Mouse (Mus musculus): ENCODE data around the gene Adgrl1. TPM values are rescaled to one million over a fixed set of nuclear protein-coding genes. Genes with fewer than 3 reads are reported as not detected.

Adgrl1 gene
- polyA plus RNA-seq, 1 experiment from 2014 or later = 7.1 TPM

- Histone ChIP-seq H3K27me3 (no peaks in the 10 kb centered on the region), H3K4me3 (no peak overlapping the region), H3K4me1 (replicated peaks) (no peaks in the 10 kb centered on the region), H3K4me2 (no peak overlapping the region), H3K9me3 (replicated peaks) (no peaks in the 10 kb centered on the region), H3K27ac (no peak overlapping the region), H3K36me3 (peaks cover 32% of the 10 kb centered on the region), H3K9ac (no peak overlapping the region)
- no peak for ATAC-seq (replicated peaks; ENCODE audit: insufficient number of reproducible peaks, insufficient read depth, low FRiP score, low read depth)
- WGBS = 61% methylated on average over 7 of the region's 7 CpGs
These were observed 26.4 kb downstream of the Adgrl1 start for GRCm38 (mm10) chr8:83926266-83926665.

DNA sequence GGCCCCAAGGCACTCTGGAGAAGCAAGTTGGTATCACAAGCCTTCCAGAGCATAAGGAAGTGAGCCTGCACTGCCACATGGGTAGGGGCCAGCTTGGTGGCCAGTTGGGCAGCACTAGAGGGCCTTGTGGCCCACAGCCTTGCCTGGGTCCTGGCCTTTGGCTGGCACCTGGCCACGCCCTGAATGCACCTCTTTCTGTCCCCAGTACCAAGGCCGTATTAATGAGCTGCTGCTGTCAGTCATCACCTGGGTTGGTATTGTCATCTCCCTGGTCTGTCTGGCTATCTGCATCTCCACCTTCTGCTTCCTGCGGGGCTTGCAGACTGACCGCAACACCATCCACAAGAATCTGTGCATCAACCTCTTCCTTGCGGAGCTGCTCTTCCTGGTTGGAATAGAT lies 34.3 kb downstream of the Adgrl1 start:
- Histone ChIP-seq H3K9me3 (replicated peaks) (no peaks in the 10 kb centered on the region), H3K4me1 (replicated peaks) (no peaks in the 10 kb centered on the region), H3K27me3 (no peaks in the 10 kb centered on the region), H3K4me2 (no peak overlapping the region), H3K27ac (no peak overlapping the region), H3K4me3 (no peak overlapping the region), H3K36me3 (peaks cover 90% of the 10 kb centered on the region), H3K9ac (no peak overlapping the region)
- ATAC-seq (replicated peaks; ENCODE audit: insufficient number of reproducible peaks, insufficient read depth, low FRiP score, low read depth) = no peak
- 85% methylated on average over 5 of the region's 5 CpGs for WGBS

DNA sequence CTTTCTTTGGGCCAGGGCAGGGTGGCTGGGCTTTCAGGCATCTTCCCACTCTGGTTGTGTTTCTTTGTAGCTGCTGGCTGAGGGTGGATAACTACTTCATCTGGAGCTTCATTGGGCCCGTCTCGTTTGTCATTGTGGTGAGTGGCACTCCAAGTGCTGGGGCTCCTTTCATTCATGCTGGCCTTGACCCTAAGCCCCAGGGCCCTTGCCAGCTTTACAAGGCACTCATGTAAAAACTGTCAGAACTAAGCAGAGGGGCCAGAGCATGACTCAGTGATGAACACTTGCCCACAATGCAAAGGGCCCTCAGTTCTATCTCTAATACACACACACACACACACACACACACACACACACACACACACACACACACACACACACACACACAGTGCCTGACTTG lies 35.1 kb downstream of the Adgrl1 start:
- Histone ChIP-seq H3K4me2 (no peak overlapping the region), H3K4me1 (replicated peaks) (no peaks in the 10 kb centered on the region), H3K4me3 (no peak overlapping the region), H3K9me3 (replicated peaks) (no peaks in the 10 kb centered on the region), H3K36me3 (peaks cover 89% of the 10 kb centered on the region), H3K27ac (no peak overlapping the region), H3K27me3 (no peaks in the 10 kb centered on the region), H3K9ac (no peak overlapping the region)
- no peak for ATAC-seq (replicated peaks; ENCODE audit: insufficient number of reproducible peaks, insufficient read depth, low FRiP score, low read depth)
- 83% methylated on average over 2 of the region's 2 CpGs for WGBS

GRCm38 (mm10) chr8:83935435-83935834 lies 35.5 kb downstream of the Adgrl1 start:
- Histone ChIP-seq H3K4me2 (no peak overlapping the region), H3K9me3 (replicated peaks) (no peaks in the 10 kb centered on the region), H3K27ac (no peak overlapping the region), H3K27me3 (no peaks in the 10 kb centered on the region), H3K36me3 (peaks cover 86% of the 10 kb centered on the region), H3K9ac (no peak overlapping the region), H3K4me1 (replicated peaks) (no peaks in the 10 kb centered on the region), H3K4me3 (no peak overlapping the region)
- 91% methylated on average over 8 of the region's 8 CpGs for WGBS
- no peak for ATAC-seq (replicated peaks; ENCODE audit: insufficient number of reproducible peaks, insufficient read depth, low FRiP score, low read depth)

GRCm38 (mm10) chr8:83937645-83938044 lies 37.7 kb downstream of the Adgrl1 start:
- H3K9me3 ChIP-seq (replicated peaks) = no peaks in the 10 kb centered on the region
- WGBS = 88% methylated on average over 7 of the region's 7 CpGs
- no peaks in the 10 kb centered on the region for H3K4me1 ChIP-seq (replicated peaks)
- H3K36me3 ChIP-seq = peaks cover 64% of the 10 kb centered on the region
- no peak overlapping the region for H3K4me2 ChIP-seq
- H3K9ac ChIP-seq = no peak overlapping the region
- H3K27me3 ChIP-seq = no peaks in the 10 kb centered on the region
- H3K27ac ChIP-seq = no peak overlapping the region
- no peak overlapping the region for H3K4me3 ChIP-seq
- no peak for ATAC-seq (replicated peaks; ENCODE audit: insufficient number of reproducible peaks, insufficient read depth, low FRiP score, low read depth)

- Histone ChIP-seq H3K4me2 (no peak overlapping the region), H3K4me1 (replicated peaks) (no peaks in the 10 kb centered on the region), H3K36me3 (peaks cover 57% of the 10 kb centered on the region), H3K27ac (no peak overlapping the region), H3K9ac (no peak overlapping the region), H3K9me3 (replicated peaks) (no peaks in the 10 kb centered on the region), H3K27me3 (no peaks in the 10 kb centered on the region), H3K4me3 (no peak overlapping the region)
- no peak for ATAC-seq (replicated peaks; ENCODE audit: insufficient number of reproducible peaks, insufficient read depth, low FRiP score, low read depth)
- WGBS = 91% methylated on average over 15 of the region's 15 CpGs
These were observed 38.4 kb downstream of the Adgrl1 start for GRCm38 (mm10) chr8:83938330-83938729.

DNA sequence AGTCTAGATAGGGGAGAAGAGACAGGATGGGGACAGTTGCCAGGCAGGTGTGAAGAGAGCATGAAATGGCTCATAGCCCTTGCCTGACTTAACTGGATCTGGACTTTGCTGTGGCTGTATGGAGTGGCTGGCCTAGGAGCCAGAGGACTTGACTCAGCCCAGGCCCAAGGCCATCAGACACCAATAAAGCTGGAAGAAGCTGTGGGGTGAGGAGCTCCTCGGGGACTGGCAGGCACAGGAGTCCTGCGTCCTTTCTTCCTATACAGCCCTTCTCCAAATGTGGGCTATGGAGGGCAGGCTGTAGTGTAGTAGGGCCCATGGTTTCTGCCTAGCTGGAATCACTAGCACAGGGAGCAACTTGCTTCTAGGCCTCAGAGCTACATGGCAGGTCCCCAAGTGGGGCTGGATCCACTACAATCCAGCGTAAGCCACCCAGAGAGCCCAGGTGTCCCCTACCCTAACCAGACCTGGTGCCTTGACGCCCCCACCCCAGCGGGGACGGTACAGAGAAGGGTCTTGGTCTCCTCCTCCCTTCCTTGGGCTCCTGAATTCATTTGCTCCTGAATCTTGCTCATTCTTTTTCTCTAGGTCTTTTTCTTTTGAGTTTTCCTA lies 41.3 kb downstream of the Adgrl1 start:
- H3K4me3 ChIP-seq = no peak overlapping the region
- H3K9ac ChIP-seq = no peak overlapping the region
- no peak overlapping the region for H3K4me2 ChIP-seq
- no peak for ATAC-seq (replicated peaks; ENCODE audit: insufficient number of reproducible peaks, insufficient read depth, low FRiP score, low read depth)
- H3K4me1 ChIP-seq (replicated peaks) = no peaks in the 10 kb centered on the region
- H3K27ac ChIP-seq = no peak overlapping the region
- H3K27me3 ChIP-seq = no peaks in the 10 kb centered on the region
- no peaks in the 10 kb centered on the region for H3K9me3 ChIP-seq (replicated peaks)
- peaks cover 31% of the 10 kb centered on the region; the same call in 1 of the 2 replicates for H3K36me3 ChIP-seq
- WGBS = 61% methylated on average over 6 of the region's 6 CpGs

GRCm38 (mm10) chr8:83942446-83942845 lies 42.5 kb downstream of the Adgrl1 start:
- Histone ChIP-seq H3K27me3 (no peaks in the 10 kb centered on the region), H3K4me3 (no peak overlapping the region), H3K27ac (no peak overlapping the region), H3K9ac (no peak overlapping the region), H3K9me3 (replicated peaks) (no peaks in the 10 kb centered on the region), H3K4me2 (no peak overlapping the region), H3K4me1 (replicated peaks) (no peaks in the 10 kb centered on the region), H3K36me3 (peaks cover 18% of the 10 kb centered on the region; the same call in 1 of the 2 replicates)
- no peak for ATAC-seq (replicated peaks; ENCODE audit: insufficient number of reproducible peaks, insufficient read depth, low FRiP score, low read depth)
- WGBS = 74% methylated on average over 1 of the region's 1 CpGs

DNA sequence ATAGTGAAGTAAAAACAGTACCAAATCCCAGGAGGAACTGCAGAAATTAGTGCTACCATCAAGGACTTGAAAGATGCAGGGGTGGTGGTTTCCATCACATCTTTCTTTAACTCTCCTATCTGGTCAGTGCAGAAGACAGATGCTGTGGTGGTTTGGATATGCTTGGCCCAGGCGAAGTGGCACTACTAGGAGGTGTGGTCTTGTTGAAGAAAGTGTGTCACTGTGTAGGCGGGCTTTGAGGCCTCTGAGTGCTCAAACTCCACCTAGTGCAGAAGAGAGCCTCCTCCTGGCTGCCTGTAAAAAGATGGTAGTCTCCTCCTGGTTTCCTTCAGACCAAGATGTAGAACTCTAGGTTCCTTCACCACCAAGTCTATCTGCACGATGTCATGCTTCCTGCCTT lies 45.6 kb downstream of the Adgrl1 start:
- no peaks in the 10 kb centered on the region for H3K4me1 ChIP-seq (replicated peaks)
- H3K9me3 ChIP-seq (replicated peaks) = no peaks in the 10 kb centered on the region
- H3K36me3 ChIP-seq = no peaks in the 10 kb centered on the region
- 57% methylated on average over 3 of the region's 3 CpGs for WGBS
- ATAC-seq (replicated peaks; ENCODE audit: insufficient number of reproducible peaks, insufficient read depth, low FRiP score, low read depth) = no peak
- no peak overlapping the region for H3K27ac ChIP-seq
- no peaks in the 10 kb centered on the region for H3K27me3 ChIP-seq
- H3K9ac ChIP-seq = no peak overlapping the region
- H3K4me3 ChIP-seq = no peak overlapping the region
- H3K4me2 ChIP-seq = no peak overlapping the region

- no peak for ATAC-seq (replicated peaks; ENCODE audit: insufficient number of reproducible peaks, insufficient read depth, low FRiP score, low read depth)
- H3K36me3 ChIP-seq = no peaks in the 10 kb centered on the region
- peak overlapping the region; percentile 55 for H3K9ac ChIP-seq
- peaks cover 21% of the 10 kb centered on the region for H3K4me1 ChIP-seq (replicated peaks)
- WGBS = 1% methylated on average over 14 of the region's 14 CpGs
- H3K27me3 ChIP-seq = no peaks in the 10 kb centered on the region
- peak overlapping the region; percentile 94 for H3K4me2 ChIP-seq
- peak overlapping the region; percentile 63 for H3K27ac ChIP-seq
- peak overlapping the region; percentile 77 for H3K4me3 ChIP-seq
- no peaks in the 10 kb centered on the region for H3K9me3 ChIP-seq (replicated peaks)
These were observed 54.8 kb downstream of the Adgrl1 start for GRCm38 (mm10) chr8:83954749-83955105.

DNA sequence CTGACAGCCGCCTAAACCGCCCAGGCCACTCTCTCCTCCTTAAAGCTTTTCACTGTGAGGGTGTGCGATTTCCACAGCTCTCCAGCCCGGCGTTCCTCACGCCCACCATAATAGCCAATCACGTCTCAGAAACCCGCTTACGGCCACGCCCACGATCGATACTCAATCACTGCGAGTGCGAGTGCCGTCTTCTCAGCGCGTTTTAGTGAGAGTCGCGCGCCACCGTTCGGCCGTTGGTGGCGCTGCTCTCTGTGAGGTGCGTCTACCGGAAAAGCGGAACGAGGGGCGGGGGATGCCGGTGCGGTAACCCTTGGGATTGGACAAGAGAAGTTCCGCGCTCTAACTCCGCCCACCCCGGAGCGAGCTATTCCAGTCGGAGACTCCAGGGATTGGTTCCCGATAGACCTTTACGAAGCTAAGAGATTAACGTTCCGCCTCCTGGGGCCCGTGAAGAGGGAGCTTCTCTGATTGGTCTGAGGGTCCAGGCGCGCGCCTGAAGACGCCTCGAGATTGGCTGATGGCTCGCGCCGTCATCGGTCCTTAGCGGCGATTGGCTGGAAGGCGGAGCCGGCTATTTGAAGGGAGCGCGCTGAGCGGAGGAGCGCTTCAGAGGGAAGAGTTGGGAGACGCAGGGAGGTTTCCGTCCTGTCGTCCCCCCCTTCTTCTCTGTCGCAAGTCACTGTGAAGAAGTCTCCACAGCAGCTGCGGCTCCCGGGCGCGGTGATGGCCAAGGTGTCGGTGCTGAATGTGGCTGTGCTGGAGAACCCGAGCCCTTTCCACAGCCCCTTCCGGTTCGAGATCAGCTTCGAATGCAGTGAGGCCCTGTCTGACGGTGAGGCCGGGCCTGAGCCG lies 55.4 kb downstream of the Adgrl1 start, which contains the start of the genes Gm10644 and Asf1b:
Gene Gm10644, minus strand, starts transcription at position 100 of the 852 bp plus-strand sequence.
Gene Asf1b, plus strand, starts transcription at position 402 of the 852 bp plus-strand sequence.
- under 1% methylated on average over 75 of the region's 75 CpGs for WGBS
- H3K4me2 ChIP-seq = peak within 1 kb of the TSS; percentile 94
- H3K9me3 ChIP-seq (replicated peaks) = no peaks in the 10 kb centered on the region
- peak within 1 kb of the TSS; percentile 77 for H3K4me3 ChIP-seq
- H3K9ac ChIP-seq = peak within 1 kb of the TSS; percentile 69
- no peaks in the 10 kb centered on the region for H3K36me3 ChIP-seq
- peak within 1 kb of the TSS; percentile 63 for H3K27ac ChIP-seq
- no peaks in the 10 kb centered on the region for H3K27me3 ChIP-seq
- ATAC-seq (replicated peaks; ENCODE audit: insufficient number of reproducible peaks, insufficient read depth, low FRiP score, low read depth) = peak; percentile 100
- peaks cover 21% of the 10 kb centered on the region for H3K4me1 ChIP-seq (replicated peaks)

- H3K36me3 ChIP-seq = no peaks in the 10 kb centered on the region
- H3K4me3 ChIP-seq = peak overlapping the region; percentile 77
- H3K4me2 ChIP-seq = peak overlapping the region; percentile 94
- H3K27ac ChIP-seq = no peak overlapping the region
- H3K27me3 ChIP-seq = no peaks in the 10 kb centered on the region
- ATAC-seq (replicated peaks; ENCODE audit: insufficient number of reproducible peaks, insufficient read depth, low FRiP score, low read depth) = no peak
- no peaks in the 10 kb centered on the region for H3K9me3 ChIP-seq (replicated peaks)
- H3K9ac ChIP-seq = peak overlapping the region; percentile 69
- peaks cover 21% of the 10 kb centered on the region for H3K4me1 ChIP-seq (replicated peaks)
- WGBS = under 1% methylated on average over 15 of the region's 15 CpGs
These were observed 56.0 kb downstream of the Adgrl1 start for GRCm38 (mm10) chr8:83955958-83956218.
